Mouse (Mus musculus) liver, embryonic 12.5 days (tissue): ENCODE measurements around the gene Rcbtb2. TPM values are rescaled to one million over a fixed set of nuclear protein-coding genes. Genes with fewer than 3 reads are reported as not detected.
A peak's percentile ranks its signal among the peaks of the same experiment; 100 is the strongest.

Experiments used
- ATAC-seq: fragments of 200-750 bp; cut with Nextera tagmentation; 2 replicates; pipeline ENCODE4 v1.8.0; 2017; ENCODE audit warnings: moderate number of reproducible peaks, mild to moderate bottlenecking, moderate library complexity
- H3K27ac ChIP-seq: fragments of 300-500 bp; sonication (generic); 2 replicates; pipeline ENCODE4 v1.5.1; 2016; ENCODE audit warnings: mild to moderate bottlenecking
- H3K27me3 ChIP-seq: fragments of 300-500 bp; sonication (generic); replicated peaks from 2 replicates; pipeline ENCODE4 v1.6.1; 2016; ENCODE audit warnings: mild to moderate bottlenecking, moderate library complexity
- H3K36me3 ChIP-seq: fragments of 300-500 bp; sonication (generic); 2 replicates; pipeline ENCODE4 v1.6.1; 2016; ENCODE audit warnings: mild to moderate bottlenecking, moderate library complexity
- H3K4me1 ChIP-seq: fragments of 300-500 bp; sonication (generic); 2 replicates; pipeline ENCODE4 v1.6.1; 2016
- H3K4me2 ChIP-seq: fragments of 300-500 bp; sonication (generic); 2 replicates; pipeline ENCODE4 v1.6.1; 2016; ENCODE audit warnings: mild to moderate bottlenecking, moderate library complexity
- H3K4me3 ChIP-seq: fragments of 300-500 bp; sonication (generic); 2 replicates; pipeline ENCODE4 v1.5.1; 2016; ENCODE audit warnings: mild to moderate bottlenecking, moderate library complexity
- H3K9ac ChIP-seq: fragments of 300-500 bp; sonication (generic); 2 replicates; pipeline ENCODE4 v1.6.1; 2016; ENCODE audit warnings: mild to moderate bottlenecking, moderate library complexity
- H3K9me3 ChIP-seq: fragments of 300-500 bp; sonication (generic); replicated peaks from 2 replicates; pipeline ENCODE4 v1.6.1; 2016; ENCODE audit warnings: mild to moderate bottlenecking, moderate library complexity
- WGBS: fragments of 180-500 bp; shearing (Covaris S2); methylation state at CpG from one replicate; pipeline ENCODE4 v1.1.7; 2016; ENCODE audit not compliant: insufficient replicate concordance; 5-methylcytosine and 5-hydroxymethylcytosine counted together
- polyA plus RNA-seq: library from polyadenylated mRNA; unstranded; fragments of >200 nt; fragmentation: Nextera tagmentation; extraction: Ambion mirVana; gene quantifications from 2 replicates; pipeline ENCODE4 v1.2.1, GENCODE M21; 2016

Gene Rcbtb2
- polyA plus RNA-seq, 1 experiment from 2014 or later, result 28.9 TPM

GRCm38 (mm10) chr14:73117411-73118392 lies 5.1 kb upstream of the Rcbtb2 start:
- H3K27ac ChIP-seq, result no peak overlapping the region
- ATAC-seq, result no peak
- H3K9me3 ChIP-seq, result no peaks in the 10 kb centered on the region
- no peak overlapping the region for H3K9ac ChIP-seq
- H3K4me3 ChIP-seq, result no peak overlapping the region
- no peaks in the 10 kb centered on the region for H3K27me3 ChIP-seq
- H3K36me3 ChIP-seq, result no peaks in the 10 kb centered on the region
- H3K4me2 ChIP-seq, result 0 out of 2 replicates have a peak overlapping the region, but pooled peaks have one; percentile 35
- H3K4me1 ChIP-seq, result peaks cover 32% of the 10 kb centered on the region
- WGBS, result 65% methylated on average over 7 of the region's 7 CpGs

GRCm38 (mm10) chr14:73118482-73119347 lies 4.1 kb upstream of the Rcbtb2 start:
- no peak for ATAC-seq
- H3K4me2 ChIP-seq, result no peak overlapping the region
- no peak overlapping the region for H3K4me3 ChIP-seq
- H3K36me3 ChIP-seq, result no peaks in the 10 kb centered on the region
- H3K27me3 ChIP-seq, result no peaks in the 10 kb centered on the region
- no peak overlapping the region for H3K9ac ChIP-seq
- WGBS, result 57% methylated on average over 14 of the region's 14 CpGs
- H3K27ac ChIP-seq, result no peak overlapping the region
- peaks cover 41% of the 10 kb centered on the region for H3K4me1 ChIP-seq
- no peaks in the 10 kb centered on the region for H3K9me3 ChIP-seq

GRCm38 (mm10) chr14:73119459-73119858 lies 3.4 kb upstream of the Rcbtb2 start:
- H3K4me3 ChIP-seq, result no peak overlapping the region
- no peak overlapping the region for H3K4me2 ChIP-seq
- H3K9ac ChIP-seq, result no peak overlapping the region
- no peaks in the 10 kb centered on the region for H3K36me3 ChIP-seq
- H3K27ac ChIP-seq, result no peak overlapping the region
- H3K4me1 ChIP-seq, result peaks cover 47% of the 10 kb centered on the region
- H3K27me3 ChIP-seq, result no peaks in the 10 kb centered on the region
- 47% methylated on average over 6 of the region's 6 CpGs for WGBS
- no peaks in the 10 kb centered on the region for H3K9me3 ChIP-seq
- ATAC-seq, result no peak

GRCm38 (mm10) chr14:73119966-73120365 lies 2.9 kb upstream of the Rcbtb2 start:
- Histone ChIP-seq H3K9me3 (no peaks in the 10 kb centered on the region), H3K4me3 (no peak overlapping the region), H3K27me3 (no peaks in the 10 kb centered on the region), H3K27ac (no peak overlapping the region), H3K9ac (no peak overlapping the region), H3K36me3 (no peaks in the 10 kb centered on the region), H3K4me1 (peaks cover 52% of the 10 kb centered on the region), H3K4me2 (no peak overlapping the region)
- ATAC-seq, result no peak
- WGBS, result 51% methylated on average over 2 of the region's 2 CpGs

- H3K4me3 ChIP-seq, result no peak overlapping the region
- H3K36me3 ChIP-seq, result no peaks in the 10 kb centered on the region
- H3K27me3 ChIP-seq, result no peaks in the 10 kb centered on the region
- H3K4me2 ChIP-seq, result no peak overlapping the region
- H3K4me1 ChIP-seq, result peaks cover 44% of the 10 kb centered on the region
- WGBS, result 22% methylated on average over 4 of the region's 4 CpGs
- no peak for ATAC-seq
- H3K27ac ChIP-seq, result no peak overlapping the region
- no peaks in the 10 kb centered on the region for H3K9me3 ChIP-seq
- H3K9ac ChIP-seq, result no peak overlapping the region
Measured at GRCm38 (mm10) chr14:73122211-73122922, 470 bp upstream of the Rcbtb2 start.

GRCm38 (mm10) chr14:73123381-73123780 lies 544 bp downstream of the Rcbtb2 start:
- H3K9me3 ChIP-seq, result no peaks in the 10 kb centered on the region
- peak overlapping the region; percentile 34 for H3K4me2 ChIP-seq
- H3K4me1 ChIP-seq, result peaks cover 43% of the 10 kb centered on the region
- no peaks in the 10 kb centered on the region for H3K36me3 ChIP-seq
- no peak overlapping the region for H3K27ac ChIP-seq
- H3K27me3 ChIP-seq, result no peaks in the 10 kb centered on the region
- ATAC-seq, result no peak
- H3K4me3 ChIP-seq, result no peak overlapping the region
- 36% methylated on average over 9 of the region's 9 CpGs for WGBS
- H3K9ac ChIP-seq, result no peak overlapping the region

GRCm38 (mm10) chr14:73123786-73124185 lies 949 bp downstream of the Rcbtb2 start:
- Histone ChIP-seq H3K4me1 (peaks cover 39% of the 10 kb centered on the region), H3K9ac (no peak overlapping the region), H3K4me3 (no peak overlapping the region), H3K27me3 (no peaks in the 10 kb centered on the region), H3K36me3 (no peaks in the 10 kb centered on the region), H3K9me3 (no peaks in the 10 kb centered on the region), H3K4me2 (peak overlapping the region; percentile 34), H3K27ac (no peak overlapping the region)
- WGBS, result 11% methylated on average over 9 of the region's 9 CpGs
- peak; percentile 80 for ATAC-seq

GRCm38 (mm10) chr14:73130519-73130918 lies 7.7 kb downstream of the Rcbtb2 start:
- H3K9me3 ChIP-seq, result no peaks in the 10 kb centered on the region
- WGBS, result 48% methylated on average over 5 of the region's 5 CpGs
- H3K4me1 ChIP-seq, result no peaks in the 10 kb centered on the region
- no peak for ATAC-seq
- no peaks in the 10 kb centered on the region for H3K27me3 ChIP-seq
- H3K27ac ChIP-seq, result 0 out of 2 replicates have a peak overlapping the region, but pooled peaks have one; percentile 14
- no peaks in the 10 kb centered on the region for H3K36me3 ChIP-seq
- H3K9ac ChIP-seq, result no peak overlapping the region
- no peak overlapping the region for H3K4me3 ChIP-seq
- no peak overlapping the region for H3K4me2 ChIP-seq

GRCm38 (mm10) chr14:73131856-73132410 lies 9.1 kb downstream of the Rcbtb2 start:
- Histone ChIP-seq H3K4me3 (no peak overlapping the region), H3K27me3 (no peaks in the 10 kb centered on the region), H3K27ac (no peak overlapping the region), H3K9me3 (no peaks in the 10 kb centered on the region), H3K36me3 (no peaks in the 10 kb centered on the region), H3K4me2 (no peak overlapping the region), H3K9ac (no peak overlapping the region), H3K4me1 (no peaks in the 10 kb centered on the region)
- 54% methylated on average over 16 of the region's 16 CpGs for WGBS
- ATAC-seq, result no peak

- H3K4me1 ChIP-seq, result peaks cover 5% of the 10 kb centered on the region; the same call in 1 of the 2 replicates
- no peak overlapping the region for H3K4me2 ChIP-seq
- H3K27ac ChIP-seq, result no peak overlapping the region
- no peak for ATAC-seq
- H3K27me3 ChIP-seq, result no peaks in the 10 kb centered on the region
- WGBS, result 46% methylated on average over 4 of the region's 4 CpGs
- no peak overlapping the region for H3K9ac ChIP-seq
- no peaks in the 10 kb centered on the region for H3K9me3 ChIP-seq
- H3K4me3 ChIP-seq, result no peak overlapping the region
- no peaks in the 10 kb centered on the region for H3K36me3 ChIP-seq
Measured at GRCm38 (mm10) chr14:73132731-73133130, 9.9 kb downstream of the Rcbtb2 start.

- Histone ChIP-seq H3K9me3 (no peaks in the 10 kb centered on the region), H3K4me2 (no peak overlapping the region), H3K27ac (no peak overlapping the region), H3K36me3 (no peaks in the 10 kb centered on the region), H3K4me3 (no peak overlapping the region), H3K4me1 (peaks cover 12% of the 10 kb centered on the region), H3K9ac (no peak overlapping the region), H3K27me3 (no peaks in the 10 kb centered on the region)
- WGBS, result 42% methylated on average over 5 of the region's 5 CpGs
- no peak for ATAC-seq
Measured at GRCm38 (mm10) chr14:73137234-73137633, 14.4 kb downstream of the Rcbtb2 start.
